Mouse (Mus musculus) liver, adult 2 months (tissue): ENCODE measurements at regions not wholly inside any gene's neighbourhood (a gene's known extent, or its start where the extent isn't known, plus 50 kb on each side); places are given as distances from the start of the nearest gene placed in this dataset.

ENCODE experiments used
- CTCF ChIP-seq: fragments of 200-500 bp; IDR thresholded peaks from 2 replicates; pipeline ENCODE4 v1.5.1; 2011; ENCODE audit warnings: low read depth, low read length, control low read depth
- POLR2A ChIP-seq: fragments of 200-500 bp; IDR thresholded peaks from 2 replicates; pipeline ENCODE4 v1.6.1; 2011; ENCODE audit warnings: low read length, control low read depth; ENCODE audit not compliant: insufficient read depth; ENCODE audit errors: extremely low read depth

DNA sequence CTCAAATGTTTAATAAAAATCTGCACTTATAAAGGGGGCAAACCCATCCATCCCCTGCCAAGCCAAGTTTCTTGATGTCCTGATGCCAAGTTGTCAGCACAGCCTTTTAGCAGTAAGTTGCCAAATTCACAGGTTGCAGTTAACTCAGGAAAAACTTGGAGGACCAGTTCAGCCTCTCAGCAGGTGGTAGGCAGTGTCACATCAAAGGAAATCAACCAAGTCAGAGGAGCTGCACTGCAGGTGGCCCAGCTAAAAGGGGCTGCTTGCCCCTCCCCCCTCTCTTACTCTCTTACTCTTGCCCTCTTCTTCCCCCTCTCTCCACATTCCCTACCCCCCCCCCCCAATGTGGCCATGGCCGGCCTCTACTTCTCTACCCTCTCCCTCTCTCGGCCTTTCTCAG lies 415.3 kb upstream of the Slc8a1 start:
- TF ChIP-seq CTCF (no peak), POLR2A (no peak)
